Mouse (Mus musculus) stomach, adult 2 months (tissue): ENCODE measurements around the gene Areg. TPM values are rescaled to one million over a fixed set of nuclear protein-coding genes. Genes with fewer than 3 reads are reported as not detected.

Source experiments
- polyA plus RNA-seq: library from polyadenylated mRNA; depleted of rRNA; stranded (reverse); fragments of >200 nt; gene quantifications from 2 replicates; pipeline ENCODE4 v1.2.3, GENCODE M21; 2012; rRNA removed

Gene Areg
- polyA plus RNA-seq = 19.2 and 61.3 TPM in 2 replicates

DNA sequence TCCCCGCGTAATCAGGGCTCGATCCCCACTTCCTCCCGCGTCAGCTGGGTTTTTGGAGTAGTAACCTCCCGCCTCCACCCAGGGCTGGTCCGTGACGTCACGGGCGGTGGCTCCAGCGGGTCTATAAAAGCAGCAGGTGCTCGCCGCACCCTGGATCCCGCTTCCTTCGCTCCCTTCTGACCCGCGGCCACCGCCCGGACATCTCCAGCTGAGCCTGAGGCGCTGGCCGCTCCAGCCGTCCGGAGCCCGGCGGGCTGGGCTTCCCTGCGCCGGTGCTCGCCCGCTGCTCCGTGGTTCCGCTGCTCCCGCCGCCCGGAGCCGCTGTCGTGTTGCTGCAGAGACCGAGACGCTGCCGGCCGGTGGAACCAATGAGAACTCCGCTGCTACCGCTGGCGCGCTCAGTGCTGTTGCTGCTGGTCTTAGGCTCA is at the start of gene Areg:
Gene Areg (plus strand): TSS at position 154 of the 428 bp plus-strand sequence.

Other genes starting within 250 kb of the Areg start
- gene Cxcl1, start 248.4 kb upstream of the Areg start, polyA plus RNA-seq = 0.38 and 0.61 TPM in 2 replicates
- 0.28 and 2.1 TPM in 2 replicates for gene Cxcl2, start 235.7 kb upstream of the Areg start, polyA plus RNA-seq
- 15.3 and 39.5 TPM in 2 replicates for gene Mthfd2l, start 208.5 kb upstream of the Areg start, polyA plus RNA-seq
- gene Epgn, start 112.1 kb upstream of the Areg start, polyA plus RNA-seq = not detected in 2 replicates
- gene Ereg, start 65.0 kb upstream of the Areg start, polyA plus RNA-seq = 0.34 and 0.72 TPM in 2 replicates